Mouse (Mus musculus) ES-Bruce4 (cell line): ENCODE measurements around the gene 0610030E20Rik.

Source experiments
- CTCF ChIP-seq: IDR thresholded peaks from one replicate; pipeline ENCODE4 v1.8.1; 2011; ENCODE audit warnings: low read depth, low read length
- EP300 ChIP-seq: IDR thresholded peaks from 2 replicates; pipeline ENCODE4 v1.6.1; 2011; ENCODE audit warnings: low read depth, low read length; ENCODE audit not compliant: insufficient read depth

DNA sequence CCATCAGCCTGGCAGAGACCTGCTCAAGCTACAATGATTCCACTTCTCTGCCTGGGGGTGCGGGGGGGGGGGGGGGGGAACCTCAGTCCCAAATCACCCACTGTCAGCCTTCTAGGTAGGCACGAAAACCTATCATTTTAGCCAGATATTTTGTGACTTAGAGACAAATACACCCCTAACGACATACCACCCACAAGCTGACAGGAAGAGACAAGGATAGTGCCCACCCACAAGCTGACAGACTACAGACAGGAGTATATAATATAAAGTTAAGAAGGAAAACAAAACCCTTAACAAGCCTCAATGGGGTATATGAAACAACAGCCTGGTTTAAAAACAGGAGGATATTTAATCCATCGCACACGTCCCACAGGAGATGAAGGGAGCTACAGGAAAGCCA lies 28.7 kb upstream of the 0610030E20Rik start:
- TF ChIP-seq EP300 (no peak), CTCF (no peak)
